Mouse (Mus musculus) duodenum, adult 2 months (tissue): Measurements from ENCODE around the gene Exoc7. TPM values are rescaled to one million over a fixed set of nuclear protein-coding genes. Genes with fewer than 3 reads are reported as not detected.

ENCODE experiments used
- polyA plus RNA-seq: library from polyadenylated mRNA; depleted of rRNA; stranded (reverse); fragments of >200 nt; gene quantifications from 2 replicates; pipeline ENCODE4 v1.2.3, GENCODE M21; 2012; ENCODE audit warnings: low replicate concordance; rRNA removed

Gene Exoc7
- polyA plus RNA-seq, result 12.6 and 16.3 TPM in 2 replicates

DNA sequence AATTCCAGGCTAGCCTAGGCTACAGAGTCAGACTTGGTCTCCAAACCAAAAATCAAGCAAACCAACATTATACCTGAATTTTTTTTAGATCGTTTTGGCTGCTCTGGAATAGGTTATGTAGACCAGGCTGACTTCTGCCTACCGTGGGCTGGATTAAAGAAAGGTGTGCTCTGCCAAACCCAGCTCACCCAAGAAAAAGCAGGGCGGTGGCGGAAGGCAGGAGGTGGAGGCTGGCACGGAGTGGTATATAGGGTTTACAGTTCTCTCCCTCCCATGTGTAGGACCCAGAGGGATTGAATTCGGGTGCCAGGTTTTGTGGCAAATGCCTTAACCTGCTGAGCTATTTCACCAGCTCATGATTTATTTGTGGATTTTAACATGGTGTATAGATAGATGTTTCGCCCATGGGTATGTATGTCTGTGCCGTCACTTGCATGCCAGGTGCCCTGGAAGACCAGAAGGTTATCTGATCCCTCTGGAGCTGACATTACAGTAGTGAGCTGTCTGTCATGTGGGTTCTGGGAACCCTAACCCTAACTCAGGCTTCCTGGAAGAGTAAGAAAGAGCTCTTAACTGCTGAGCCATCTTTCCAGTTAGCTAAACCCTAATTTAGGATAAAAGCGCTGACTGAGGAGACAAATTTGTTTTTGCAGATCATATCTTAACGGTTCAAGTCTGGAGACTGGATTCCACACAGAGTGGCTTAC lies at the start of gene Exoc7:
TSS of gene Exoc7 (minus strand) at position 215 of the 707 bp plus-strand sequence.

GRCm38 (mm10) chr11:116335244-116336036 lies 28.4 kb upstream of the Exoc7 start, which contains the start of gene Foxj1:
Foxj1 (minus strand) TSS chr11:116335399.

GRCm38 (mm10) chr11:116280751-116281663 lies 26.0 kb downstream of the Exoc7 start, which contains the start of gene Galr2:
Galr2 (plus strand) TSS chr11:116280939.

GRCm38 (mm10) chr11:116274045-116274666 lies 32.9 kb downstream of the Exoc7 start, which contains the start of gene Srp68:
Srp68 (minus strand) TSS chr11:116274217.

Other genes with a start within 250 kb of the Exoc7 start
- 5.5 and 11.2 TPM in 2 replicates for gene Unc13d, start 229.3 kb downstream of the Exoc7 start, polyA plus RNA-seq
- gene Wbp2, start 220.2 kb downstream of the Exoc7 start, polyA plus RNA-seq, result 285 and 420 TPM in 2 replicates
- 36.2 and 37.8 TPM in 2 replicates for gene Trim47, start 180.0 kb downstream of the Exoc7 start, polyA plus RNA-seq
- gene Trim65, start 176.1 kb downstream of the Exoc7 start, polyA plus RNA-seq, result 10.0 and 11.2 TPM in 2 replicates
- 57.3 and 106 TPM in 2 replicates for gene Mrpl38, start 168.4 kb downstream of the Exoc7 start, polyA plus RNA-seq
- gene Fbf1, start 139.1 kb downstream of the Exoc7 start, polyA plus RNA-seq, result 4.7 and 8.8 TPM in 2 replicates
- gene Ten1, start 108.4 kb downstream of the Exoc7 start, polyA plus RNA-seq, result 19.6 and 27.1 TPM in 2 replicates
- 87.1 and 95.2 TPM in 2 replicates for gene Acox1, start 108.2 kb downstream of the Exoc7 start, polyA plus RNA-seq
- gene Evpl, start 69.2 kb downstream of the Exoc7 start, polyA plus RNA-seq, result 5.0 and 6.3 TPM in 2 replicates
- gene Srp68, start 33.0 kb downstream of the Exoc7 start, polyA plus RNA-seq, result 26.5 and 29.7 TPM in 2 replicates
- gene Galr2, start 26.3 kb downstream of the Exoc7 start, polyA plus RNA-seq, result 4.7 and 14.9 TPM in 2 replicates
- gene Foxj1, start 28.2 kb upstream of the Exoc7 start, polyA plus RNA-seq, result 0.15 and 0.22 TPM in 2 replicates
- 1.9 and 2.1 TPM in 2 replicates for gene Rnf157, start 105.8 kb upstream of the Exoc7 start, polyA plus RNA-seq
- 255 and 734 TPM in 2 replicates for gene Ubald2, start 126.9 kb upstream of the Exoc7 start, polyA plus RNA-seq
- gene Qrich2, start 159.0 kb upstream of the Exoc7 start, polyA plus RNA-seq, result 0.11 and 0.49 TPM in 2 replicates
- gene Prpsap1, start 187.0 kb upstream of the Exoc7 start, polyA plus RNA-seq, result 640 and 1,209 TPM in 2 replicates
- gene Sphk1, start 223.7 kb upstream of the Exoc7 start, polyA plus RNA-seq, result 28.5 and 50.1 TPM in 2 replicates